Mouse (Mus musculus): ENCODE results near the gene Clpx.
A peak's percentile ranks its signal among the peaks of the same experiment; 100 is the strongest.
"Not testable (repeated sequence)": the region's sequence is repeated elsewhere in the genome, so short reads cannot be mapped to it uniquely, and the experiment has no call there.

Gene Clpx

GRCm38 (mm10) chr9:65292421-65292820 is 1.6 kb upstream of the Clpx start:
- no peak for DNase-seq

GRCm38 (mm10) chr9:65293119-65293518 is 941 bp upstream of the Clpx start:
- no peak for DNase-seq

- DNase-seq, result peak in 1 of 2 experiments; percentile 12
These were observed 484 bp upstream of the Clpx start for GRCm38 (mm10) chr9:65293580-65293972.

GRCm38 (mm10) chr9:65294716-65295378 is 787 bp downstream of the Clpx start:
- DNase-seq, result peak in 1 of 2 experiments; percentile 15

GRCm38 (mm10) chr9:65297056-65297455 is 3.0 kb downstream of the Clpx start:
- no peak for DNase-seq

GRCm38 (mm10) chr9:65298761-65299160 is 4.7 kb downstream of the Clpx start:
- no peak for DNase-seq

- no peak for DNase-seq
These were observed 5.6 kb downstream of the Clpx start for GRCm38 (mm10) chr9:65299650-65300049.

- DNase-seq, result no peak
These were observed 8.4 kb downstream of the Clpx start for GRCm38 (mm10) chr9:65302327-65302983.

GRCm38 (mm10) chr9:65303586-65303985 is 9.5 kb downstream of the Clpx start:
- DNase-seq, result no peak

- DNase-seq, result no peak
These were observed 10.2 kb downstream of the Clpx start for GRCm38 (mm10) chr9:65304300-65304699.

- DNase-seq, result no peak
These were observed 12.6 kb downstream of the Clpx start for GRCm38 (mm10) chr9:65306672-65307071.

GRCm38 (mm10) chr9:65308011-65308410 is 14.0 kb downstream of the Clpx start:
- DNase-seq, result no peak

GRCm38 (mm10) chr9:65312669-65313357 is 18.8 kb downstream of the Clpx start:
- DNase-seq, result no peak

GRCm38 (mm10) chr9:65313846-65314245 is 19.8 kb downstream of the Clpx start:
- no peak for DNase-seq

- no peak for DNase-seq
These were observed 28.3 kb downstream of the Clpx start for GRCm38 (mm10) chr9:65322255-65322900.

GRCm38 (mm10) chr9:65325971-65326370 is 31.9 kb downstream of the Clpx start:
- no peak for DNase-seq

- no peak for DNase-seq
These were observed 33.3 kb downstream of the Clpx start for GRCm38 (mm10) chr9:65327371-65327770.

- DNase-seq, result no peak
These were observed 39.9 kb downstream of the Clpx start for GRCm38 (mm10) chr9:65333958-65334357.

- no peak for DNase-seq
These were observed 45.1 kb downstream of the Clpx start for GRCm38 (mm10) chr9:65339146-65339545.

- DNase-seq, result no peak
These were observed 46.4 kb downstream of the Clpx start for GRCm38 (mm10) chr9:65340414-65340813.

- DNase-seq, result not testable (repeated sequence)
These were observed 51.4 kb downstream of the Clpx start for GRCm38 (mm10) chr9:65345439-65345838.

GRCm38 (mm10) chr9:65345854-65346475 is 51.9 kb downstream of the Clpx start, which contains the start of gene Pdcd7:
Gene Pdcd7 (plus strand): TSS chr9:65346104.
- DNase-seq, result peak; percentile 95 to 97

Measured in cerebellum, postnatal 25 days (tissue).